Mouse (Mus musculus): Measurements from ENCODE around the gene Nek11.
A peak's percentile ranks its signal among the peaks of the same experiment; 100 is the strongest.

Gene Nek11

GRCm38 (mm10) chr9:105395218-105395627 lies at the start of gene Nek11, which contains the start of gene Aste1:
Gene Nek11, minus strand, starts transcription at chr9:105395524.
Gene Aste1, plus strand, starts transcription at chr9:105395392.
- DNase-seq (ENCODE audit: low read depth in 2 of 2, low spot score in 2 of 2): peak; percentile 88 to 93

GRCm38 (mm10) chr9:105408549-105408948 lies 13.2 kb upstream of the Nek11 start:
- no peak for DNase-seq (ENCODE audit: low read depth in 2 of 2, low spot score in 2 of 2)

- no peak for DNase-seq (ENCODE audit: low read depth in 2 of 2, low spot score in 2 of 2)
These were observed 604 bp downstream of the Nek11 start for GRCm38 (mm10) chr9:105394720-105395119.

GRCm38 (mm10) chr9:105390616-105391015 lies 4.7 kb downstream of the Nek11 start:
- no peak for DNase-seq (ENCODE audit: low read depth in 2 of 2, low spot score in 2 of 2)

- DNase-seq (ENCODE audit: low read depth in 2 of 2, low spot score in 2 of 2): peak; percentile 60 to 66
These were observed 6.0 kb downstream of the Nek11 start for GRCm38 (mm10) chr9:105389289-105389688.

- DNase-seq (ENCODE audit: low read depth in 2 of 2, low spot score in 2 of 2): no peak
These were observed 7.9 kb downstream of the Nek11 start for GRCm38 (mm10) chr9:105387403-105387802.

GRCm38 (mm10) chr9:105379533-105380145 lies 15.7 kb downstream of the Nek11 start:
- DNase-seq (ENCODE audit: low read depth in 2 of 2, low spot score in 2 of 2): no peak

- no peak for DNase-seq (ENCODE audit: low read depth in 2 of 2, low spot score in 2 of 2)
These were observed 17.7 kb downstream of the Nek11 start for GRCm38 (mm10) chr9:105377622-105378021.

- no peak for DNase-seq (ENCODE audit: low read depth in 2 of 2, low spot score in 2 of 2)
These were observed 18.3 kb downstream of the Nek11 start for GRCm38 (mm10) chr9:105376954-105377530.

- no peak for DNase-seq (ENCODE audit: low read depth in 2 of 2, low spot score in 2 of 2)
These were observed 18.9 kb downstream of the Nek11 start for GRCm38 (mm10) chr9:105376411-105376810.

- no peak for DNase-seq (ENCODE audit: low read depth in 2 of 2, low spot score in 2 of 2)
These were observed 21.0 kb downstream of the Nek11 start for GRCm38 (mm10) chr9:105374361-105374760.

GRCm38 (mm10) chr9:105368605-105369004 lies 26.7 kb downstream of the Nek11 start:
- no peak for DNase-seq (ENCODE audit: low read depth in 2 of 2, low spot score in 2 of 2)

- no peak for DNase-seq (ENCODE audit: low read depth in 2 of 2, low spot score in 2 of 2)
These were observed 29.1 kb downstream of the Nek11 start for GRCm38 (mm10) chr9:105366199-105366598.

- no peak for DNase-seq (ENCODE audit: low read depth in 2 of 2, low spot score in 2 of 2)
These were observed 31.6 kb downstream of the Nek11 start for GRCm38 (mm10) chr9:105363520-105364231.

GRCm38 (mm10) chr9:105362181-105362580 lies 33.1 kb downstream of the Nek11 start:
- no peak for DNase-seq (ENCODE audit: low read depth in 2 of 2, low spot score in 2 of 2)

GRCm38 (mm10) chr9:105349034-105349433 lies 46.3 kb downstream of the Nek11 start:
- DNase-seq (ENCODE audit: low read depth in 2 of 2, low spot score in 2 of 2): no peak

- DNase-seq (ENCODE audit: low read depth in 2 of 2, low spot score in 2 of 2): no peak
These were observed 46.9 kb downstream of the Nek11 start for GRCm38 (mm10) chr9:105348242-105349031.

- DNase-seq (ENCODE audit: low read depth in 2 of 2, low spot score in 2 of 2): no peak
These were observed 52.2 kb downstream of the Nek11 start for GRCm38 (mm10) chr9:105342994-105343656.

GRCm38 (mm10) chr9:105342565-105342964 lies 52.8 kb downstream of the Nek11 start:
- DNase-seq (ENCODE audit: low read depth in 2 of 2, low spot score in 2 of 2): no peak

GRCm38 (mm10) chr9:105332436-105333016 lies 62.8 kb downstream of the Nek11 start:
- DNase-seq (ENCODE audit: low read depth in 2 of 2, low spot score in 2 of 2): no peak

GRCm38 (mm10) chr9:105321856-105322255 lies 73.5 kb downstream of the Nek11 start:
- DNase-seq (ENCODE audit: low read depth in 2 of 2, low spot score in 2 of 2): no peak

Data from CD8-positive naive resting alpha-beta T cell, adult 2 months (primary cell).